Mouse (Mus musculus): ENCODE measurements around the gene Bdkrb2. TPM values are rescaled to one million over a fixed set of nuclear protein-coding genes. Genes with fewer than 3 reads are reported as not detected.

Gene Bdkrb2
- total RNA-seq, 1 experiment from 2014 or later: not detected

GRCm38 (mm10) chr12:105544872-105545271, 18.2 kb upstream of the Bdkrb2 start:
- no peak for ATAC-seq (replicated peaks; ENCODE audit: insufficient number of reproducible peaks, low FRiP score, low TSS enrichment, poor library complexity, severe bottlenecking)

- ATAC-seq (replicated peaks; ENCODE audit: insufficient number of reproducible peaks, low FRiP score, low TSS enrichment, poor library complexity, severe bottlenecking): no peak
Measured at GRCm38 (mm10) chr12:105545696-105546435, 17.2 kb upstream of the Bdkrb2 start.

GRCm38 (mm10) chr12:105546538-105546937, 16.5 kb upstream of the Bdkrb2 start:
- ATAC-seq (replicated peaks; ENCODE audit: insufficient number of reproducible peaks, low FRiP score, low TSS enrichment, poor library complexity, severe bottlenecking): no peak

- no peak for ATAC-seq (replicated peaks; ENCODE audit: insufficient number of reproducible peaks, low FRiP score, low TSS enrichment, poor library complexity, severe bottlenecking)
Measured at GRCm38 (mm10) chr12:105547151-105547550, 15.9 kb upstream of the Bdkrb2 start.

GRCm38 (mm10) chr12:105548001-105548400, 15.0 kb upstream of the Bdkrb2 start:
- no peak for ATAC-seq (replicated peaks; ENCODE audit: insufficient number of reproducible peaks, low FRiP score, low TSS enrichment, poor library complexity, severe bottlenecking)

GRCm38 (mm10) chr12:105548881-105549280, 14.1 kb upstream of the Bdkrb2 start:
- ATAC-seq (replicated peaks; ENCODE audit: insufficient number of reproducible peaks, low FRiP score, low TSS enrichment, poor library complexity, severe bottlenecking): no peak

- ATAC-seq (replicated peaks; ENCODE audit: insufficient number of reproducible peaks, low FRiP score, low TSS enrichment, poor library complexity, severe bottlenecking): no peak
Measured at GRCm38 (mm10) chr12:105549835-105550802, 12.9 kb upstream of the Bdkrb2 start.

GRCm38 (mm10) chr12:105551551-105551989, 11.5 kb upstream of the Bdkrb2 start:
- ATAC-seq (replicated peaks; ENCODE audit: insufficient number of reproducible peaks, low FRiP score, low TSS enrichment, poor library complexity, severe bottlenecking): no peak

- no peak for ATAC-seq (replicated peaks; ENCODE audit: insufficient number of reproducible peaks, low FRiP score, low TSS enrichment, poor library complexity, severe bottlenecking)
Measured at GRCm38 (mm10) chr12:105554151-105554772, 8.8 kb upstream of the Bdkrb2 start.

GRCm38 (mm10) chr12:105555172-105555571, 7.9 kb upstream of the Bdkrb2 start:
- ATAC-seq (replicated peaks; ENCODE audit: insufficient number of reproducible peaks, low FRiP score, low TSS enrichment, poor library complexity, severe bottlenecking): no peak

- ATAC-seq (replicated peaks; ENCODE audit: insufficient number of reproducible peaks, low FRiP score, low TSS enrichment, poor library complexity, severe bottlenecking): no peak
Measured at GRCm38 (mm10) chr12:105557250-105557925, 5.6 kb upstream of the Bdkrb2 start.

- no peak for ATAC-seq (replicated peaks; ENCODE audit: insufficient number of reproducible peaks, low FRiP score, low TSS enrichment, poor library complexity, severe bottlenecking)
Measured at GRCm38 (mm10) chr12:105561007-105561534, 2.0 kb upstream of the Bdkrb2 start.

GRCm38 (mm10) chr12:105562056-105562820, 788 bp upstream of the Bdkrb2 start:
- no peak for ATAC-seq (replicated peaks; ENCODE audit: insufficient number of reproducible peaks, low FRiP score, low TSS enrichment, poor library complexity, severe bottlenecking)

GRCm38 (mm10) chr12:105563726-105564275, 775 bp downstream of the Bdkrb2 start:
- no peak for ATAC-seq (replicated peaks; ENCODE audit: insufficient number of reproducible peaks, low FRiP score, low TSS enrichment, poor library complexity, severe bottlenecking)

- ATAC-seq (replicated peaks; ENCODE audit: insufficient number of reproducible peaks, low FRiP score, low TSS enrichment, poor library complexity, severe bottlenecking): no peak
Measured at GRCm38 (mm10) chr12:105565221-105565620, 2.2 kb downstream of the Bdkrb2 start.

GRCm38 (mm10) chr12:105571867-105572266, 8.8 kb downstream of the Bdkrb2 start:
- ATAC-seq (replicated peaks; ENCODE audit: insufficient number of reproducible peaks, low FRiP score, low TSS enrichment, poor library complexity, severe bottlenecking): no peak

- ATAC-seq (replicated peaks; ENCODE audit: insufficient number of reproducible peaks, low FRiP score, low TSS enrichment, poor library complexity, severe bottlenecking): no peak
Measured at GRCm38 (mm10) chr12:105572622-105573021, 9.6 kb downstream of the Bdkrb2 start.

All from monocyte, adult 5-6 weeks (primary cell).